Mouse (Mus musculus) midbrain, embryonic 16.5 days (tissue): ENCODE results near the gene Map3k5. TPM values are rescaled to one million over a fixed set of nuclear protein-coding genes. Genes with fewer than 3 reads are reported as not detected.

Experiments used
- ATAC-seq: fragments of 200-750 bp; cut with Nextera tagmentation; 2 replicates; pipeline ENCODE4 v1.8.0; 2017; ENCODE audit warnings: moderate TSS enrichment
- H3K27ac ChIP-seq: fragments of 300-500 bp; sonication (generic); 2 replicates; pipeline ENCODE4 v1.5.1; 2014; ENCODE audit warnings: mild to moderate bottlenecking, low read length, mixed read lengths
- H3K27me3 ChIP-seq: fragments of 300-500 bp; sonication (generic); 2 replicates; pipeline ENCODE4 v1.6.1; 2014; ENCODE audit warnings: low read depth, low read length, mixed read lengths; ENCODE audit not compliant: control insufficient read depth, insufficient read depth
- H3K36me3 ChIP-seq: fragments of 300-500 bp; sonication (generic); 2 replicates; pipeline ENCODE4 v1.6.1; 2014; ENCODE audit warnings: mild to moderate bottlenecking, low read length, moderate library complexity, mixed read lengths; ENCODE audit not compliant: control insufficient read depth, insufficient read depth
- H3K4me1 ChIP-seq: fragments of 300-500 bp; sonication (generic); 2 replicates; pipeline ENCODE4 v1.6.1; 2014; ENCODE audit warnings: mild to moderate bottlenecking, low read length, mixed read lengths; ENCODE audit not compliant: control insufficient read depth, insufficient read depth
- H3K4me2 ChIP-seq: fragments of 300-500 bp; sonication (generic); 2 replicates; pipeline ENCODE4 v1.6.1; 2014; ENCODE audit warnings: mild to moderate bottlenecking, low read length, mixed read lengths
- H3K4me3 ChIP-seq: fragments of 300-500 bp; sonication (generic); 2 replicates; pipeline ENCODE4 v1.5.1; 2014; ENCODE audit warnings: low read depth, mild to moderate bottlenecking, low read length, moderate library complexity, mixed read lengths
- H3K9ac ChIP-seq: fragments of 300-500 bp; sonication (generic); 2 replicates; pipeline ENCODE4 v1.6.1; 2014; ENCODE audit warnings: low read depth, low read length, mixed read lengths
- H3K9me3 ChIP-seq: fragments of 300-500 bp; sonication (generic); replicated peaks from 2 replicates; pipeline ENCODE4 v1.6.1; 2014; ENCODE audit warnings: mild to moderate bottlenecking, low read length, mixed read lengths; ENCODE audit not compliant: control insufficient read depth, poor library complexity, severe bottlenecking
- WGBS: fragments of 180-500 bp; shearing (Covaris S2); extraction: QIAGEN DNeasy Blood & Tissue Kit; methylation state at CpG from one replicate; pipeline ENCODE4 v1.1.7; 2014; 5-methylcytosine and 5-hydroxymethylcytosine counted together
- polyA plus RNA-seq: library from polyadenylated mRNA; unstranded; fragments of >200 nt; fragmentation: Nextera tagmentation; extraction: Ambion mirVana; gene quantifications from 2 replicates; pipeline ENCODE4 v1.2.1, GENCODE M21; 2015

Map3k5 gene
- polyA plus RNA-seq, 1 experiment from 2014 or later, result 1.2 TPM

- WGBS, result 93% methylated on average over 12 of the region's 12 CpGs
- Histone ChIP-seq H3K36me3 (no peaks in the 10 kb centered on the region; the same call in 1 of the 2 replicates), H3K27me3 (no peaks in the 10 kb centered on the region), H3K4me2 (no peak overlapping the region), H3K4me1 (no peaks in the 10 kb centered on the region), H3K9me3 (no peaks in the 10 kb centered on the region), H3K27ac (no peak overlapping the region), H3K9ac (no peak overlapping the region), H3K4me3 (no peak overlapping the region)
- no peak for ATAC-seq
Observed at GRCm38 (mm10) chr10:20132933-20133652, 198.8 kb downstream of the Map3k5 start.

- no peak for ATAC-seq
- Histone ChIP-seq H3K4me2 (no peak overlapping the region), H3K4me1 (no peaks in the 10 kb centered on the region), H3K36me3 (no peaks in the 10 kb centered on the region; the same call in 1 of the 2 replicates), H3K4me3 (no peak overlapping the region), H3K9me3 (no peaks in the 10 kb centered on the region), H3K27ac (no peak overlapping the region), H3K9ac (no peak overlapping the region), H3K27me3 (no peaks in the 10 kb centered on the region)
- WGBS, result 80% methylated on average over 15 of the region's 15 CpGs
Observed at GRCm38 (mm10) chr10:20135350-20136058, 201.2 kb downstream of the Map3k5 start.

GRCm38 (mm10) chr10:20136505-20136904 lies 202.2 kb downstream of the Map3k5 start:
- Histone ChIP-seq H3K27ac (no peak overlapping the region), H3K4me3 (no peak overlapping the region), H3K4me1 (no peaks in the 10 kb centered on the region), H3K36me3 (no peaks in the 10 kb centered on the region; the same call in 1 of the 2 replicates), H3K27me3 (no peaks in the 10 kb centered on the region), H3K4me2 (no peak overlapping the region), H3K9me3 (no peaks in the 10 kb centered on the region), H3K9ac (no peak overlapping the region)
- ATAC-seq, result no peak
- WGBS, result 92% methylated on average over 1 of the region's 1 CpGs

GRCm38 (mm10) chr10:20141376-20141775 lies 207.1 kb downstream of the Map3k5 start:
- Histone ChIP-seq H3K4me3 (no peak overlapping the region), H3K4me1 (no peaks in the 10 kb centered on the region), H3K9me3 (no peaks in the 10 kb centered on the region), H3K4me2 (no peak overlapping the region), H3K9ac (no peak overlapping the region), H3K27me3 (no peaks in the 10 kb centered on the region; the same call in 1 of the 2 replicates), H3K36me3 (no peaks in the 10 kb centered on the region), H3K27ac (no peak overlapping the region)
- no peak for ATAC-seq
- 46% methylated on average over 17 of the region's 17 CpGs for WGBS

GRCm38 (mm10) chr10:20148130-20148772 lies 214.0 kb downstream of the Map3k5 start, which contains the start of gene Map7:
TSS of gene Map7 (plus strand) at chr10:20148471.
- ATAC-seq, result no peak; the same call in none of the 2 replicates
- 4% methylated on average over 46 of the region's 51 CpGs for WGBS
- H3K36me3 ChIP-seq, result no peaks in the 10 kb centered on the region
- peak within 1 kb of the TSS; percentile 89 for H3K4me2 ChIP-seq
- peaks cover 25% of the 10 kb centered on the region for H3K27me3 ChIP-seq
- no peaks in the 10 kb centered on the region for H3K9me3 ChIP-seq
- H3K9ac ChIP-seq, result peak within 1 kb of the TSS; percentile 60
- no peak within 1 kb of the TSS for H3K27ac ChIP-seq
- H3K4me3 ChIP-seq, result peak within 1 kb of the TSS; percentile 68
- H3K4me1 ChIP-seq, result peaks cover 17% of the 10 kb centered on the region

GRCm38 (mm10) chr10:20148773-20149120 lies 214.5 kb downstream of the Map3k5 start:
- Histone ChIP-seq H3K27ac (no peak overlapping the region), H3K27me3 (peaks cover 25% of the 10 kb centered on the region), H3K9me3 (no peaks in the 10 kb centered on the region), H3K9ac (peak overlapping the region; percentile 60), H3K4me3 (peak overlapping the region; percentile 68), H3K4me2 (peak overlapping the region; percentile 89), H3K4me1 (peaks cover 17% of the 10 kb centered on the region), H3K36me3 (no peaks in the 10 kb centered on the region)
- WGBS, result under 1% methylated on average over 43 of the region's 58 CpGs
- peak; percentile 73 for ATAC-seq

- ATAC-seq, result peak; percentile 72
- peak overlapping the region; percentile 60 for H3K9ac ChIP-seq
- H3K27me3 ChIP-seq, result peaks cover 25% of the 10 kb centered on the region
- WGBS, result 0% methylated on average over 45 of the region's 74 CpGs
- H3K36me3 ChIP-seq, result no peaks in the 10 kb centered on the region
- peaks cover 17% of the 10 kb centered on the region for H3K4me1 ChIP-seq
- peak overlapping the region; percentile 68 for H3K4me3 ChIP-seq
- no peak overlapping the region for H3K27ac ChIP-seq
- H3K4me2 ChIP-seq, result peak overlapping the region; percentile 89
- H3K9me3 ChIP-seq, result no peaks in the 10 kb centered on the region
Observed at GRCm38 (mm10) chr10:20149121-20149834, 215.0 kb downstream of the Map3k5 start.

- peak; percentile 5; the same call in 1 of the 2 replicates for ATAC-seq
- H3K4me3 ChIP-seq, result peak overlapping the region; percentile 68
- WGBS, result 1% methylated on average over 13 of the region's 13 CpGs
- H3K4me2 ChIP-seq, result peak overlapping the region; percentile 89
- peaks cover 17% of the 10 kb centered on the region for H3K4me1 ChIP-seq
- peak overlapping the region; percentile 60 for H3K9ac ChIP-seq
- H3K9me3 ChIP-seq, result no peaks in the 10 kb centered on the region
- H3K27me3 ChIP-seq, result peaks cover 25% of the 10 kb centered on the region
- H3K36me3 ChIP-seq, result no peaks in the 10 kb centered on the region
- no peak overlapping the region for H3K27ac ChIP-seq
Observed at GRCm38 (mm10) chr10:20149835-20150355, 215.6 kb downstream of the Map3k5 start.
